Mouse (Mus musculus): ENCODE measurements around the gene Sord. TPM values are rescaled to one million over a fixed set of nuclear protein-coding genes. Genes with fewer than 3 reads are reported as not detected.
"Not testable (repeated sequence)": the region's sequence is repeated elsewhere in the genome, so short reads cannot be mapped to it uniquely, and the experiment has no call there.

Gene Sord
- polyA plus RNA-seq, 1 experiment from 2014 or later = 22.7 TPM

DNA sequence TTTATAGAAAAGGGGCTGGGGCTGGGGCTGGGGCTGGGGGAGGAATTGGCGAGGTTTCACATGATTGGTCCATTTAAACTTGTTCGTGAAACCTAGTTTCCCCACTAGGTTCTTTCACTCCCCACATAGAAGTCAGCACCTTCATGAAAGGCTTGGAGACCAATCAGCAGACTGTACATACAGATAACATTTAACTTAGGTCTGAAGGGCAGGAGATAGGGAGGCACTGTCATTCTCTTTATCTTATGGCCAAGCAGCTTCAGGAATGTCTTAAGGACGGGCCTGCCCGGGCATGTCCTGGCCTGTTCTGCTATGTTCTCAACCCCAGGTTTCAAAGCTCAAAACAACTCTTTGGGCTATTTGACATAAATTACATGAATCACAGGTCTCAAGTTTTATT, 17.5 kb upstream of the Sord start:
- not testable (repeated sequence) for H3K9ac ChIP-seq (replicated peaks; ENCODE audit: low read depth, low read length); H3K4me3 ChIP-seq (ENCODE audit: low read depth, low read length); H3K36me3 ChIP-seq (ENCODE audit: control insufficient read depth, insufficient read depth, low read length); H3K4me1 ChIP-seq (ENCODE audit: control insufficient read depth, insufficient read depth, low read length); H3K9me3 ChIP-seq (ENCODE audit: control insufficient read depth, low read length); H3K27me3 ChIP-seq (ENCODE audit: control insufficient read depth, insufficient read depth, low read length); H3K27ac ChIP-seq (ENCODE audit: low read depth, low read length); ATAC-seq (ENCODE audit: low read depth); H3K4me2 ChIP-seq (ENCODE audit: low read depth, low read length)
- WGBS = 95% methylated on average over 4 of the region's 4 CpGs

GRCm38 (mm10) chr2:122218234-122218633, 16.3 kb upstream of the Sord start:
- no peak overlapping the region for H3K4me2 ChIP-seq (ENCODE audit: low read depth, low read length)
- no peaks in the 10 kb centered on the region for H3K4me1 ChIP-seq (ENCODE audit: control insufficient read depth, insufficient read depth, low read length)
- H3K4me3 ChIP-seq (ENCODE audit: low read depth, low read length) = no peak overlapping the region
- H3K36me3 ChIP-seq (ENCODE audit: control insufficient read depth, insufficient read depth, low read length) = no peaks in the 10 kb centered on the region
- ATAC-seq (ENCODE audit: low read depth) = no peak
- no peaks in the 10 kb centered on the region for H3K9me3 ChIP-seq (ENCODE audit: control insufficient read depth, low read length)
- WGBS = 62% methylated on average over 2 of the region's 2 CpGs
- H3K27me3 ChIP-seq (ENCODE audit: control insufficient read depth, insufficient read depth, low read length) = no peaks in the 10 kb centered on the region
- H3K9ac ChIP-seq (replicated peaks; ENCODE audit: low read depth, low read length) = no peak overlapping the region
- no peak overlapping the region for H3K27ac ChIP-seq (ENCODE audit: low read depth, low read length)

DNA sequence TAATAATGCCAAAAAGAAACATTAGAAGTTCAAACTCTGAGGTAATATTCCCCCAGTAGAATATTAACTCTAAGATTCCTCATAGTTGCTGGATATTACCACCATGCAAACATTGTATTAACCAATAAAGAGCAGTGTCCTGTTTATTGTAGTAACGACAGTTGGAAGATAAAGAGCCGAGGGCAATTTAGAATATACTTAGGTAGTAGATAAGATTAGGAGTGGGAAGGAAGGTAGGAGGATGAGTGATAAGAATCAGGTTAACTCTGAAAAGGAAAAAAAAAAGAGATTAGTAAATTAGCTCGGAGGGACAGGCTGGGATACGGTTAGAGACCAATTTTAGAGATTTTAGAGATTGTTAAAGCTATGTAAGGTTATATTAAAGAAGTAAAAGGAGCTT, 13.2 kb upstream of the Sord start:
- H3K36me3 ChIP-seq (ENCODE audit: control insufficient read depth, insufficient read depth, low read length) = no peaks in the 10 kb centered on the region
- H3K9ac ChIP-seq (replicated peaks; ENCODE audit: low read depth, low read length) = no peak overlapping the region
- no peaks in the 10 kb centered on the region for H3K9me3 ChIP-seq (ENCODE audit: control insufficient read depth, low read length)
- WGBS = 83% methylated on average over 4 of the region's 4 CpGs
- H3K4me3 ChIP-seq (ENCODE audit: low read depth, low read length) = no peak overlapping the region
- H3K27ac ChIP-seq (ENCODE audit: low read depth, low read length) = no peak overlapping the region
- no peak for ATAC-seq (ENCODE audit: low read depth)
- no peaks in the 10 kb centered on the region for H3K4me1 ChIP-seq (ENCODE audit: control insufficient read depth, insufficient read depth, low read length)
- no peak overlapping the region for H3K4me2 ChIP-seq (ENCODE audit: low read depth, low read length)
- no peaks in the 10 kb centered on the region for H3K27me3 ChIP-seq (ENCODE audit: control insufficient read depth, insufficient read depth, low read length)

GRCm38 (mm10) chr2:122221798-122222197, 12.8 kb upstream of the Sord start:
- no peak for ATAC-seq (ENCODE audit: low read depth)
- no peaks in the 10 kb centered on the region for H3K27me3 ChIP-seq (ENCODE audit: control insufficient read depth, insufficient read depth, low read length)
- WGBS = 36% methylated on average over 5 of the region's 5 CpGs
- no peak overlapping the region for H3K4me2 ChIP-seq (ENCODE audit: low read depth, low read length)
- H3K4me3 ChIP-seq (ENCODE audit: low read depth, low read length) = no peak overlapping the region
- H3K9ac ChIP-seq (replicated peaks; ENCODE audit: low read depth, low read length) = no peak overlapping the region
- no peak overlapping the region for H3K27ac ChIP-seq (ENCODE audit: low read depth, low read length)
- no peaks in the 10 kb centered on the region for H3K36me3 ChIP-seq (ENCODE audit: control insufficient read depth, insufficient read depth, low read length)
- H3K4me1 ChIP-seq (ENCODE audit: control insufficient read depth, insufficient read depth, low read length) = no peaks in the 10 kb centered on the region
- H3K9me3 ChIP-seq (ENCODE audit: control insufficient read depth, low read length) = no peaks in the 10 kb centered on the region

GRCm38 (mm10) chr2:122222272-122222671, 12.3 kb upstream of the Sord start:
- Histone ChIP-seq H3K4me3 (ENCODE audit: low read depth, low read length) (no peak overlapping the region), H3K9me3 (ENCODE audit: control insufficient read depth, low read length) (no peaks in the 10 kb centered on the region), H3K27ac (ENCODE audit: low read depth, low read length) (no peak overlapping the region), H3K4me1 (ENCODE audit: control insufficient read depth, insufficient read depth, low read length) (no peaks in the 10 kb centered on the region), H3K27me3 (ENCODE audit: control insufficient read depth, insufficient read depth, low read length) (no peaks in the 10 kb centered on the region), H3K36me3 (ENCODE audit: control insufficient read depth, insufficient read depth, low read length) (no peaks in the 10 kb centered on the region), H3K4me2 (ENCODE audit: low read depth, low read length) (no peak overlapping the region), H3K9ac (replicated peaks; ENCODE audit: low read depth, low read length) (no peak overlapping the region)
- ATAC-seq (ENCODE audit: low read depth) = no peak
- 94% methylated on average over 5 of the region's 5 CpGs for WGBS

DNA sequence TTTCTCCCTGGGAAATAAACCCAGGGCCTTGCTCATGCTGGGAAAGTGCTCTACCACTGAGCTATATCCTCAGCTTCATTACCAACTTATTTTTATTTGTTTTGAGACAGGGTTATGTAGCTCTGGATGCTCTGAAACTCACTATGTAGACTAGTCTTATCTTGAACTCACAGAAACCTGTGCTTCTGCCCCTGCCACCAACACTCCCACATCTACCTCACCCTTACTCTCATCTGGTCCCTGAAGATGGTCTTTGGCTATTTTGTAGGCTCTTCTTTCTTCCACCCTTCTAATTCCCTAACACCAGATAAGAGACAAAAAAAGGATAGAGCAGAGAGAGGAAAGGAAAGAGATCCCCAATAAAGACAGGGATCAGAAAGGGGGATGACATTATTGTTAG, 10.9 kb upstream of the Sord start:
- no peaks in the 10 kb centered on the region for H3K4me1 ChIP-seq (ENCODE audit: control insufficient read depth, insufficient read depth, low read length)
- H3K4me2 ChIP-seq (ENCODE audit: low read depth, low read length) = no peak overlapping the region
- H3K9me3 ChIP-seq (ENCODE audit: control insufficient read depth, low read length) = no peaks in the 10 kb centered on the region
- H3K36me3 ChIP-seq (ENCODE audit: control insufficient read depth, insufficient read depth, low read length) = no peaks in the 10 kb centered on the region
- ATAC-seq (ENCODE audit: low read depth) = no peak
- no peak overlapping the region for H3K27ac ChIP-seq (ENCODE audit: low read depth, low read length)
- no peaks in the 10 kb centered on the region for H3K27me3 ChIP-seq (ENCODE audit: control insufficient read depth, insufficient read depth, low read length)
- no peak overlapping the region for H3K9ac ChIP-seq (replicated peaks; ENCODE audit: low read depth, low read length)
- no peak overlapping the region for H3K4me3 ChIP-seq (ENCODE audit: low read depth, low read length)

GRCm38 (mm10) chr2:122230395-122230794, 4.2 kb upstream of the Sord start:
- Histone ChIP-seq H3K27ac (ENCODE audit: low read depth, low read length) (no peak overlapping the region), H3K4me3 (ENCODE audit: low read depth, low read length) (no peak overlapping the region), H3K4me2 (ENCODE audit: low read depth, low read length) (no peak overlapping the region), H3K9me3 (ENCODE audit: control insufficient read depth, low read length) (no peaks in the 10 kb centered on the region), H3K4me1 (ENCODE audit: control insufficient read depth, insufficient read depth, low read length) (no peaks in the 10 kb centered on the region), H3K36me3 (ENCODE audit: control insufficient read depth, insufficient read depth, low read length) (no peaks in the 10 kb centered on the region), H3K27me3 (ENCODE audit: control insufficient read depth, insufficient read depth, low read length) (no peaks in the 10 kb centered on the region), H3K9ac (replicated peaks; ENCODE audit: low read depth, low read length) (no peak overlapping the region)
- ATAC-seq (ENCODE audit: low read depth) = no peak
- 87% methylated on average over 6 of the region's 6 CpGs for WGBS

- Histone ChIP-seq H3K36me3 (ENCODE audit: control insufficient read depth, insufficient read depth, low read length) (no peaks in the 10 kb centered on the region), H3K9ac (replicated peaks; ENCODE audit: low read depth, low read length) (no peak overlapping the region), H3K4me3 (ENCODE audit: low read depth, low read length) (no peak overlapping the region), H3K4me2 (ENCODE audit: low read depth, low read length) (no peak overlapping the region), H3K4me1 (ENCODE audit: control insufficient read depth, insufficient read depth, low read length) (no peaks in the 10 kb centered on the region), H3K9me3 (ENCODE audit: control insufficient read depth, low read length) (no peaks in the 10 kb centered on the region), H3K27ac (ENCODE audit: low read depth, low read length) (no peak overlapping the region), H3K27me3 (ENCODE audit: control insufficient read depth, insufficient read depth, low read length) (no peaks in the 10 kb centered on the region)
- 69% methylated on average over 9 of the region's 9 CpGs for WGBS
- ATAC-seq (ENCODE audit: low read depth) = no peak
These were observed 2.9 kb upstream of the Sord start for GRCm38 (mm10) chr2:122231616-122232015.

- no peak overlapping the region for H3K9ac ChIP-seq (replicated peaks; ENCODE audit: low read depth, low read length)
- H3K9me3 ChIP-seq (ENCODE audit: control insufficient read depth, low read length) = no peaks in the 10 kb centered on the region
- WGBS = 60% methylated on average over 5 of the region's 5 CpGs
- no peak overlapping the region for H3K4me2 ChIP-seq (ENCODE audit: low read depth, low read length)
- H3K27me3 ChIP-seq (ENCODE audit: control insufficient read depth, insufficient read depth, low read length) = no peaks in the 10 kb centered on the region
- H3K4me1 ChIP-seq (ENCODE audit: control insufficient read depth, insufficient read depth, low read length) = no peaks in the 10 kb centered on the region
- no peaks in the 10 kb centered on the region for H3K36me3 ChIP-seq (ENCODE audit: control insufficient read depth, insufficient read depth, low read length)
- no peak for ATAC-seq (ENCODE audit: low read depth)
- H3K27ac ChIP-seq (ENCODE audit: low read depth, low read length) = no peak overlapping the region
- peak overlapping the region; percentile 38; the same call in 1 of the 2 replicates for H3K4me3 ChIP-seq (ENCODE audit: low read depth, low read length)
These were observed 1.2 kb upstream of the Sord start for GRCm38 (mm10) chr2:122233341-122233740.

All from neural tube, embryonic 14.5 days (tissue).